Mouse (Mus musculus) limb, embryonic 10.5 days (tissue): Measurements from ENCODE around the gene Kcna6. TPM values are rescaled to one million over a fixed set of nuclear protein-coding genes. Genes with fewer than 3 reads are reported as not detected.

Source experiments
- DNase-seq: peaks from one replicate; pipeline ENCODE4 v3.0.0-alpha.2; 2017; ENCODE audit warnings: low spot score
- H3K27ac ChIP-seq: fragments of 300-500 bp; sonication (generic); 2 replicates; pipeline ENCODE4 v1.5.1; 2016; ENCODE audit warnings: mild to moderate bottlenecking
- H3K27me3 ChIP-seq: fragments of 300-500 bp; sonication (generic); 2 replicates; pipeline ENCODE4 v1.6.1; 2016; ENCODE audit warnings: low read depth, mild to moderate bottlenecking; ENCODE audit not compliant: poor library complexity, severe bottlenecking
- H3K36me3 ChIP-seq: fragments of 300-500 bp; sonication (generic); 2 replicates; pipeline ENCODE4 v1.6.1; 2016; ENCODE audit warnings: mild to moderate bottlenecking, moderate library complexity
- H3K4me1 ChIP-seq: fragments of 300-500 bp; sonication (generic); 2 replicates; pipeline ENCODE4 v1.6.1; 2016
- H3K4me3 ChIP-seq: fragments of 300-500 bp; sonication (generic); 2 replicates; pipeline ENCODE4 v1.5.1; 2016; ENCODE audit warnings: mild to moderate bottlenecking, moderate library complexity
- H3K9me3 ChIP-seq: fragments of 300-500 bp; sonication (generic); replicated peaks from 2 replicates; pipeline ENCODE4 v1.6.1; 2016; ENCODE audit warnings: mild to moderate bottlenecking
- WGBS: fragments of 180-500 bp; shearing (Covaris S2); methylation state at CpG from one replicate; pipeline ENCODE4 v1.1.7; 2016; 5-methylcytosine and 5-hydroxymethylcytosine counted together
- polyA plus RNA-seq: library from polyadenylated mRNA; unstranded; fragments of >200 nt; fragmentation: Nextera tagmentation; extraction: Ambion mirVana; gene quantifications from 2 replicates; pipeline ENCODE4 v1.2.1, GENCODE M21; 2016

Gene Kcna6
- polyA plus RNA-seq, 1 experiment from 2014 or later, result 6.8 TPM

GRCm38 (mm10) chr6:126712531-126712930 lies 27.9 kb downstream of the Kcna6 start:
- no peaks in the 10 kb centered on the region for H3K9me3 ChIP-seq
- no peak overlapping the region for H3K4me3 ChIP-seq
- H3K27me3 ChIP-seq, result peaks cover 12% of the 10 kb centered on the region
- H3K36me3 ChIP-seq, result no peaks in the 10 kb centered on the region
- DNase-seq, result no peak
- H3K27ac ChIP-seq, result no peak overlapping the region
- WGBS, result 82% methylated on average over 6 of the region's 6 CpGs
- no peaks in the 10 kb centered on the region for H3K4me1 ChIP-seq

- Histone ChIP-seq H3K4me1 (peaks cover 8% of the 10 kb centered on the region), H3K36me3 (no peaks in the 10 kb centered on the region), H3K27me3 (peaks cover 41% of the 10 kb centered on the region), H3K27ac (no peak overlapping the region), H3K4me3 (no peak overlapping the region), H3K9me3 (no peaks in the 10 kb centered on the region)
- 73% methylated on average over 6 of the region's 6 CpGs for WGBS
- DNase-seq, result no peak
These were observed 34.5 kb downstream of the Kcna6 start for GRCm38 (mm10) chr6:126705936-126706335.

GRCm38 (mm10) chr6:126704430-126704829 lies 36.0 kb downstream of the Kcna6 start:
- H3K36me3 ChIP-seq, result no peaks in the 10 kb centered on the region
- no peak overlapping the region for H3K4me3 ChIP-seq
- H3K27ac ChIP-seq, result no peak overlapping the region
- H3K9me3 ChIP-seq, result no peaks in the 10 kb centered on the region
- peaks cover 8% of the 10 kb centered on the region for H3K4me1 ChIP-seq
- peak; percentile 43 for DNase-seq
- WGBS, result 31% methylated on average over 4 of the region's 4 CpGs
- peaks cover 51% of the 10 kb centered on the region for H3K27me3 ChIP-seq

GRCm38 (mm10) chr6:126702116-126702515 lies 38.4 kb downstream of the Kcna6 start:
- peak overlapping the region; percentile 20; the same call in 1 of the 2 replicates for H3K4me3 ChIP-seq
- WGBS, result 4% methylated on average over 12 of the region's 12 CpGs

GRCm38 (mm10) chr6:126701196-126701595 lies 39.3 kb downstream of the Kcna6 start:
- Histone ChIP-seq H3K27me3 (peaks cover 26% of the 10 kb centered on the region), H3K27ac (no peak overlapping the region), H3K4me3 (no peak overlapping the region), H3K9me3 (no peaks in the 10 kb centered on the region), H3K36me3 (no peaks in the 10 kb centered on the region), H3K4me1 (peaks cover 8% of the 10 kb centered on the region)
- 70% methylated on average over 23 of the region's 23 CpGs for WGBS
- DNase-seq, result no peak

More at GRCm38 (mm10) chr6:126702116-126702515, 38.4 kb downstream of the Kcna6 start:
- H3K4me1 ChIP-seq, result peaks cover 8% of the 10 kb centered on the region
- peaks cover 34% of the 10 kb centered on the region for H3K27me3 ChIP-seq
- no peaks in the 10 kb centered on the region for H3K36me3 ChIP-seq
- no peak overlapping the region for H3K27ac ChIP-seq
- peak; percentile 87 for DNase-seq
- H3K9me3 ChIP-seq, result no peaks in the 10 kb centered on the region

- WGBS, result 79% methylated on average over 5 of the region's 5 CpGs
- no peaks in the 10 kb centered on the region for H3K9me3 ChIP-seq
- H3K4me3 ChIP-seq, result no peak overlapping the region
- H3K4me1 ChIP-seq, result peaks cover 8% of the 10 kb centered on the region
- H3K36me3 ChIP-seq, result no peaks in the 10 kb centered on the region
- peaks cover 16% of the 10 kb centered on the region for H3K27me3 ChIP-seq
- H3K27ac ChIP-seq, result no peak overlapping the region
- DNase-seq, result no peak
These were observed 40.5 kb downstream of the Kcna6 start for GRCm38 (mm10) chr6:126699995-126700394.

GRCm38 (mm10) chr6:126687120-126687519 lies 53.4 kb downstream of the Kcna6 start:
- Histone ChIP-seq H3K27ac (no peak overlapping the region), H3K27me3 (no peaks in the 10 kb centered on the region), H3K36me3 (no peaks in the 10 kb centered on the region), H3K9me3 (no peaks in the 10 kb centered on the region), H3K4me3 (no peak overlapping the region), H3K4me1 (peaks cover 19% of the 10 kb centered on the region)
- WGBS, result 47% methylated on average over 4 of the region's 4 CpGs
- no peak for DNase-seq

GRCm38 (mm10) chr6:126685135-126685534 lies 55.3 kb downstream of the Kcna6 start:
- Histone ChIP-seq H3K27me3 (no peaks in the 10 kb centered on the region), H3K4me1 (peaks cover 19% of the 10 kb centered on the region), H3K9me3 (no peaks in the 10 kb centered on the region), H3K36me3 (no peaks in the 10 kb centered on the region), H3K4me3 (no peak overlapping the region), H3K27ac (no peak overlapping the region)
- no peak for DNase-seq
- WGBS, result 58% methylated on average over 3 of the region's 3 CpGs

GRCm38 (mm10) chr6:126678961-126679360 lies 61.5 kb downstream of the Kcna6 start:
- DNase-seq, result peak; percentile 52
- 67% methylated on average over 7 of the region's 7 CpGs for WGBS
- Histone ChIP-seq H3K9me3 (no peaks in the 10 kb centered on the region), H3K4me3 (no peak overlapping the region), H3K27ac (no peak overlapping the region), H3K4me1 (no peaks in the 10 kb centered on the region), H3K27me3 (peaks cover 12% of the 10 kb centered on the region; the same call in 1 of the 2 replicates), H3K36me3 (no peaks in the 10 kb centered on the region)

GRCm38 (mm10) chr6:126667001-126667400 lies 73.5 kb downstream of the Kcna6 start:
- H3K27me3 ChIP-seq, result 0 out of 2 replicates have a peak, but pooled peaks cover 23% of the 10 kb centered on the region
- no peak for DNase-seq
- H3K4me1 ChIP-seq, result no peaks in the 10 kb centered on the region
- no peak overlapping the region for H3K27ac ChIP-seq
- H3K4me3 ChIP-seq, result no peak overlapping the region
- no peaks in the 10 kb centered on the region for H3K36me3 ChIP-seq
- WGBS, result 95% methylated on average over 5 of the region's 5 CpGs
- no peaks in the 10 kb centered on the region for H3K9me3 ChIP-seq

GRCm38 (mm10) chr6:126666091-126666490 lies 74.4 kb downstream of the Kcna6 start:
- no peaks in the 10 kb centered on the region for H3K36me3 ChIP-seq
- H3K4me3 ChIP-seq, result no peak overlapping the region
- no peaks in the 10 kb centered on the region for H3K4me1 ChIP-seq
- WGBS, result 79% methylated on average over 6 of the region's 6 CpGs
- H3K27ac ChIP-seq, result no peak overlapping the region
- H3K9me3 ChIP-seq, result no peaks in the 10 kb centered on the region
- 0 out of 2 replicates have a peak, but pooled peaks cover 23% of the 10 kb centered on the region for H3K27me3 ChIP-seq
- no peak for DNase-seq

- H3K27me3 ChIP-seq, result 0 out of 2 replicates have a peak, but pooled peaks cover 17% of the 10 kb centered on the region
- H3K36me3 ChIP-seq, result no peaks in the 10 kb centered on the region
- DNase-seq, result no peak
- H3K4me1 ChIP-seq, result no peaks in the 10 kb centered on the region
- H3K4me3 ChIP-seq, result no peak overlapping the region
- WGBS, result 87% methylated on average over 3 of the region's 3 CpGs
- no peak overlapping the region for H3K27ac ChIP-seq
- no peaks in the 10 kb centered on the region for H3K9me3 ChIP-seq
These were observed 75.9 kb downstream of the Kcna6 start for GRCm38 (mm10) chr6:126664569-126664968.
